Mouse (Mus musculus): ENCODE results near the gene Ctnna3. TPM values are rescaled to one million over a fixed set of nuclear protein-coding genes. Genes with fewer than 3 reads are reported as not detected.

Ctnna3 gene
- polyA plus RNA-seq, 1 experiment from 2014 or later = 0.16 TPM

DNA sequence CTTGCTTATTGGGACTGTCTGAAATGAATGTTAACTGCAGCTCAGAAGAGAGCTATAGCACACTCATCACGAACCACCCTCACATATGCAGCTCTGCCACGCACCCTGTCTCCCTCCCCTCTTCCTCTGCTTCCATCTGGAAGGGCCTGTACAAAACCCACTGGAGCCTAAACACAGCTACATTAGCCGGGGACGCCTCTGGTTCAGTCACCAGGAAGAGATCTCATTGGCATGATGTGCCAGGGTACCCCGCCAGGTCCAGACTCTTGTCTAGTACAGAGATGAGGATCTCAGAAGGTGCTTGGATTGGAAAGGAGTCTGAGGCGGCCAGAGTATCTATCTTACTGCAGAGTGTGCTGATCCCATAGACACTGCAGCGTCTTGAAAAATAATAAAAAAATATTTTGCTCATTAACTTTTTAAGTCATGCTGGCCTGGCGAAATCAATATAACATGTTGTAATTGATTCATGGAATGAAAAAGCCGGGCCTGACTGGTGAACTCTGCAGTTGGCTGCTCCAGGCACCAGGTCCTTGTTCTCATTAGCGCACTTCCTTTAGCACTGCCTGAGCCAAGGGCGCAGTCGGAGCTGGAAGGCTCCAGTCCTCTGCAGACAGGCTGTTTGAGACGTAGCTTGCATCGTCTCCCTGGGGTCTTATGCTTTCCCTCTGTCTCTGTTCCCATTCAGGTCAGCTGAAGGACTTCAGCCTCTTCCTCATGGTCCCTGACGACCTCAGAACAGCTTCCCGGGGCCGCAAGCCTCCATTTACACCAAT, 610.0 kb downstream of the Ctnna3 start:
- Histone ChIP-seq H3K4me3 (no peak overlapping the region), H3K27ac (no peak overlapping the region), H3K9me3 (no peaks in the 10 kb centered on the region), H3K36me3 (replicated peaks) (no peaks in the 10 kb centered on the region), H3K4me1 (peaks cover 6% of the 10 kb centered on the region; the same call in 1 of the 2 replicates), H3K27me3 (ENCODE audit: poor library complexity, severe bottlenecking) (no peaks in the 10 kb centered on the region)
- DNase-seq (ENCODE audit: extremely low spot score, low spot score) = no peak
- 84% methylated on average over 17 of the region's 17 CpGs for WGBS

- DNase-seq (ENCODE audit: extremely low spot score, low spot score) = no peak
- Histone ChIP-seq H3K4me3 (no peak overlapping the region), H3K36me3 (replicated peaks) (no peaks in the 10 kb centered on the region), H3K9me3 (no peaks in the 10 kb centered on the region), H3K27ac (no peak overlapping the region), H3K27me3 (ENCODE audit: poor library complexity, severe bottlenecking) (no peaks in the 10 kb centered on the region), H3K4me1 (peaks cover 6% of the 10 kb centered on the region; the same call in 1 of the 2 replicates)
- WGBS = 94% methylated on average over 7 of the region's 7 CpGs
Measured at GRCm38 (mm10) chr10:64041218-64041617, 611.3 kb downstream of the Ctnna3 start.

GRCm38 (mm10) chr10:64041892-64042291, 612.0 kb downstream of the Ctnna3 start:
- no peak overlapping the region for H3K27ac ChIP-seq
- WGBS = 90% methylated on average over 11 of the region's 11 CpGs
- H3K27me3 ChIP-seq (ENCODE audit: poor library complexity, severe bottlenecking) = no peaks in the 10 kb centered on the region
- no peaks in the 10 kb centered on the region for H3K36me3 ChIP-seq (replicated peaks)
- no peaks in the 10 kb centered on the region for H3K9me3 ChIP-seq
- H3K4me1 ChIP-seq = peaks cover 6% of the 10 kb centered on the region; the same call in 1 of the 2 replicates
- DNase-seq (ENCODE audit: extremely low spot score, low spot score) = no peak
- no peak overlapping the region for H3K4me3 ChIP-seq

GRCm38 (mm10) chr10:64049151-64049550, 619.3 kb downstream of the Ctnna3 start:
- Histone ChIP-seq H3K4me1 (no peaks in the 10 kb centered on the region), H3K9me3 (no peaks in the 10 kb centered on the region), H3K4me3 (no peak overlapping the region), H3K27me3 (ENCODE audit: poor library complexity, severe bottlenecking) (no peaks in the 10 kb centered on the region), H3K27ac (no peak overlapping the region), H3K36me3 (replicated peaks) (no peaks in the 10 kb centered on the region)
- 94% methylated on average over 6 of the region's 6 CpGs for WGBS
- DNase-seq (ENCODE audit: extremely low spot score, low spot score) = no peak

DNA sequence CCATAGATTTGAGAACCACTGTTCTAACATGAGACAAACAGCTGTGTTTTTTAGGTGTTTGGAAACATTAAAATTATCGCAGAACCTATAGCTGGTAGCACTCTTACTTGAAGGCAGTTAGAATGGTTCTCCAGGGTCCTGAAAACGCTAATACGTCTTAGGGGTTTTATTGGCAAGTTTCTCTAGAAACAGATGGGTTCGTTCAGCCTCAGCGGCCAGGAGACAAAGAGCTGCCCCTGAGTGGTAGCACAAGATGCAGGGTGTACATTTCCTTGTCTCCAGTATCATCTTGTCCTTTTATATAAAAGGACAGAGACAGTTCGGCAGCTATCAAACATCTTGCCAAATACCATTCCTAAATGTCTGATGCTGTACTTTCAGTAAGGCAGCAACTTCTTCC, 620.0 kb downstream of the Ctnna3 start:
- no peaks in the 10 kb centered on the region for H3K27me3 ChIP-seq (ENCODE audit: poor library complexity, severe bottlenecking)
- no peak for DNase-seq (ENCODE audit: extremely low spot score, low spot score)
- no peak overlapping the region for H3K4me3 ChIP-seq
- H3K27ac ChIP-seq = no peak overlapping the region
- WGBS = 86% methylated on average over 6 of the region's 6 CpGs
- H3K9me3 ChIP-seq = no peaks in the 10 kb centered on the region
- H3K4me1 ChIP-seq = no peaks in the 10 kb centered on the region
- no peaks in the 10 kb centered on the region for H3K36me3 ChIP-seq (replicated peaks)

- Histone ChIP-seq H3K27ac (no peak overlapping the region), H3K27me3 (ENCODE audit: poor library complexity, severe bottlenecking) (no peaks in the 10 kb centered on the region), H3K36me3 (replicated peaks) (no peaks in the 10 kb centered on the region), H3K9me3 (no peaks in the 10 kb centered on the region), H3K4me3 (no peak overlapping the region), H3K4me1 (no peaks in the 10 kb centered on the region)
- DNase-seq (ENCODE audit: extremely low spot score, low spot score) = no peak
- WGBS = 94% methylated on average over 9 of the region's 9 CpGs
Measured at GRCm38 (mm10) chr10:64063704-64064103, 633.8 kb downstream of the Ctnna3 start.

DNA sequence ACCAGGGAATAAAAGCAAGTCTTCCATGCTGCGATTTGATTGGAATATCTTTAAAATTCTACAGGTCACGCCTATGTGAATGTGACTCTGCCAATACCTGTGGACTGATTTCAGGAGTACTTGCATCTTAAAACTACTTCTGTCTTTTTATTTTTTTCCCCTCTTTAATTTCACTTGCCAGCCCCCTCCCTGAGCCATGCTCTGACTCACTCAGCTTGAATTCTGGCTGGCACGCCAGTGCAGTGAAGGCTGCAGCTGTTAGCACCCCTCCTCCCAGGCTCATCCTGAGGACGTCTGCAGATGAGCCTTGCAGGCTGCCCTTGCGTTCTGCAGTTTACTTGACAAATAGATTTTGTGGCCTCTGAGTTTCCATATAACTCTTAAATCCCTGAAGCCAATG, 646.0 kb downstream of the Ctnna3 start:
- no peak for DNase-seq (ENCODE audit: extremely low spot score, low spot score)
- 0 out of 2 replicates have a peak, but pooled peaks cover 3% of the 10 kb centered on the region for H3K4me1 ChIP-seq
- WGBS = 45% methylated on average over 5 of the region's 5 CpGs
- no peak overlapping the region for H3K4me3 ChIP-seq
- no peak overlapping the region for H3K27ac ChIP-seq
- no peaks in the 10 kb centered on the region for H3K27me3 ChIP-seq (ENCODE audit: poor library complexity, severe bottlenecking)
- H3K9me3 ChIP-seq = no peaks in the 10 kb centered on the region
- no peaks in the 10 kb centered on the region for H3K36me3 ChIP-seq (replicated peaks)

- no peaks in the 10 kb centered on the region for H3K9me3 ChIP-seq
- no peak for DNase-seq (ENCODE audit: extremely low spot score, low spot score)
- H3K27me3 ChIP-seq (ENCODE audit: poor library complexity, severe bottlenecking) = no peaks in the 10 kb centered on the region
Measured at GRCm38 (mm10) chr10:64076410-64077052, 646.6 kb downstream of the Ctnna3 start.

DNA sequence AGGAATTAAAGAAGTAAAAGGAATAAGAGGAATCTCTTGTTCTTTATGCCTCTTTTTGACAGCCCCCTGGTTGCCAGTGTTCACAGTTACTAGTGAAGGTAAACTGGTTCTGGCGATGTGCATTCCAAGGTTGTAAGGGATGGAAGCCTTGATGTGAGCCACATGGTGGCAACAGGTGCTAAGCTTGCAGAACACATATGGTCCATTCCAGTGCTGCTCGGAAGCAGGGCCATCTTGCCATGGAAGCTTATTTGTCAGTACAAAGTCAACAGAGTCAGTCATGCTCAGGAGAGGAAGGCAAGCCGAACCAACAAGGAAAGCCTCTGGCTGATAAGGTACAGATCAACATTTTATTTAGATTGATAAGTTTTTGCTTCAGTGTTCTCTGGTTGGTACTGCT, 652.4 kb downstream of the Ctnna3 start:
- peaks cover 21% of the 10 kb centered on the region for H3K4me1 ChIP-seq
- H3K27ac ChIP-seq = no peak overlapping the region
- WGBS = 86% methylated on average over 3 of the region's 3 CpGs
- no peak for DNase-seq (ENCODE audit: extremely low spot score, low spot score)
- peaks cover 20% of the 10 kb centered on the region for H3K27me3 ChIP-seq (ENCODE audit: poor library complexity, severe bottlenecking)
- no peaks in the 10 kb centered on the region for H3K36me3 ChIP-seq (replicated peaks)
- H3K4me3 ChIP-seq = no peak overlapping the region
- H3K9me3 ChIP-seq = no peaks in the 10 kb centered on the region

More at GRCm38 (mm10) chr10:64076410-64077052, 646.6 kb downstream of the Ctnna3 start:
- H3K36me3 ChIP-seq (replicated peaks) = no peaks in the 10 kb centered on the region
- no peak overlapping the region for H3K4me3 ChIP-seq
- WGBS = 63% methylated on average over 10 of the region's 10 CpGs
- no peak overlapping the region for H3K27ac ChIP-seq
- H3K4me1 ChIP-seq = 0 out of 2 replicates have a peak, but pooled peaks cover 3% of the 10 kb centered on the region

- DNase-seq (ENCODE audit: extremely low spot score, low spot score) = no peak
- peaks cover 36% of the 10 kb centered on the region for H3K4me1 ChIP-seq
- 58% methylated on average over 11 of the region's 11 CpGs for WGBS
Measured at GRCm38 (mm10) chr10:64083813-64084212, 653.9 kb downstream of the Ctnna3 start.

GRCm38 (mm10) chr10:64084465-64084864, 654.6 kb downstream of the Ctnna3 start:
- Histone ChIP-seq H3K27ac (no peak overlapping the region), H3K27me3 (ENCODE audit: poor library complexity, severe bottlenecking) (peaks cover 41% of the 10 kb centered on the region), H3K4me1 (peaks cover 40% of the 10 kb centered on the region), H3K36me3 (replicated peaks) (no peaks in the 10 kb centered on the region), H3K9me3 (no peaks in the 10 kb centered on the region), H3K4me3 (no peak overlapping the region)
- DNase-seq (ENCODE audit: extremely low spot score, low spot score) = no peak
- 44% methylated on average over 4 of the region's 4 CpGs for WGBS

More at GRCm38 (mm10) chr10:64083813-64084212, 653.9 kb downstream of the Ctnna3 start:
- Histone ChIP-seq H3K4me3 (no peak overlapping the region), H3K9me3 (no peaks in the 10 kb centered on the region), H3K27me3 (ENCODE audit: poor library complexity, severe bottlenecking) (peaks cover 34% of the 10 kb centered on the region), H3K36me3 (replicated peaks) (no peaks in the 10 kb centered on the region), H3K27ac (no peak overlapping the region)

- no peak for DNase-seq (ENCODE audit: extremely low spot score, low spot score)
- WGBS = 64% methylated on average over 16 of the region's 16 CpGs
- H3K27me3 ChIP-seq (ENCODE audit: poor library complexity, severe bottlenecking) = peaks cover 50% of the 10 kb centered on the region
- H3K27ac ChIP-seq = no peak overlapping the region
- no peaks in the 10 kb centered on the region for H3K9me3 ChIP-seq
- H3K4me3 ChIP-seq = peak overlapping the region; percentile 56; the same call in 1 of the 2 replicates
- H3K4me1 ChIP-seq = peaks cover 46% of the 10 kb centered on the region
- H3K36me3 ChIP-seq (replicated peaks) = no peaks in the 10 kb centered on the region
Measured at GRCm38 (mm10) chr10:64086183-64086566, 656.3 kb downstream of the Ctnna3 start.
